Mouse (Mus musculus) heart, postnatal 0 days (tissue): ENCODE results near the gene Gm20696. TPM values are rescaled to one million over a fixed set of nuclear protein-coding genes. Genes with fewer than 3 reads are reported as not detected.

Experiments used
- ATAC-seq: fragments of 200-750 bp; cut with Nextera tagmentation; 2 replicates; pipeline ENCODE4 v1.8.0; 2017; ENCODE audit warnings: low read depth, moderate number of reproducible peaks, moderate library complexity; ENCODE audit not compliant: insufficient read depth
- DNase-seq: peaks from one replicate; pipeline ENCODE4 v3.0.0-alpha.2; 2016; ENCODE audit warnings: low spot score
- H3K27ac ChIP-seq: fragments of 300-500 bp; sonication (generic); 2 replicates; pipeline ENCODE4 v1.5.1; 2014; ENCODE audit warnings: low read depth, mild to moderate bottlenecking
- H3K27me3 ChIP-seq: fragments of 300-500 bp; sonication (generic); 2 replicates; pipeline ENCODE4 v1.6.1; 2014; ENCODE audit warnings: low read length, mixed read lengths; ENCODE audit not compliant: control insufficient read depth, insufficient read depth
- H3K36me3 ChIP-seq: fragments of 300-500 bp; sonication (generic); replicated peaks from 2 replicates; pipeline ENCODE4 v1.6.1; 2014; ENCODE audit warnings: low read length, mixed read lengths; ENCODE audit not compliant: control insufficient read depth, insufficient read depth
- H3K4me1 ChIP-seq: fragments of 300-500 bp; sonication (generic); 2 replicates; pipeline ENCODE4 v1.6.1; 2014; ENCODE audit warnings: antibody characterized with exemption; ENCODE audit not compliant: control insufficient read depth, insufficient read depth
- H3K4me2 ChIP-seq: fragments of 300-500 bp; sonication (generic); 2 replicates; pipeline ENCODE4 v1.6.1; 2014; ENCODE audit warnings: low read depth, mild to moderate bottlenecking, low read length, moderate library complexity
- H3K4me3 ChIP-seq: fragments of 300-500 bp; sonication (generic); 2 replicates; pipeline ENCODE4 v1.5.1; 2014; ENCODE audit warnings: low read depth, low read length
- H3K9ac ChIP-seq: fragments of 300-500 bp; sonication (generic); replicated peaks from 2 replicates; pipeline ENCODE4 v1.6.1; 2014; ENCODE audit warnings: low read depth, low read length, mixed read lengths
- H3K9me3 ChIP-seq: fragments of 300-500 bp; sonication (generic); replicated peaks from 2 replicates; pipeline ENCODE4 v1.6.1; 2016; ENCODE audit warnings: low read length; ENCODE audit not compliant: control insufficient read depth
- CTCF ChIP-seq: IDR thresholded peaks from 2 replicates; pipeline ENCODE4 v1.5.1; 2016; ENCODE audit warnings: antibody characterized with exemption, control low read depth, low read depth
- EP300 ChIP-seq: IDR thresholded peaks from 2 replicates; pipeline ENCODE4 v1.6.1; 2016; ENCODE audit warnings: antibody characterized with exemption, low read depth
- WGBS: fragments of 180-500 bp; shearing (Covaris S2); extraction: QIAGEN DNeasy Blood & Tissue Kit; methylation state at CpG from one replicate; pipeline ENCODE4 v1.1.7; 2014; 5-methylcytosine and 5-hydroxymethylcytosine counted together
- polyA plus RNA-seq: library from polyadenylated mRNA; unstranded; fragments of >200 nt; fragmentation: Nextera tagmentation; extraction: Ambion mirVana; gene quantifications from 2 replicates; pipeline ENCODE4 v1.2.1, GENCODE M21; 2015
- total RNA-seq: library from RNA; depleted of rRNA; stranded (reverse); fragments of >200 nt; gene quantifications from 2 replicates; pipeline ENCODE4 v1.2.3, GENCODE M21; 2014; ENCODE audit warnings: low replicate concordance

Gene Gm20696
- total and polyA plus RNA-seq, 2 experiments from 2014 or later = 0.95 to 2.0 TPM

- Histone ChIP-seq H3K4me3 (no peak overlapping the region), H3K4me1 (no peaks in the 10 kb centered on the region; the same call in 1 of the 2 replicates), H3K4me2 (no peak overlapping the region), H3K27ac (no peak overlapping the region), H3K27me3 (no peaks in the 10 kb centered on the region), H3K9ac (no peak overlapping the region), H3K36me3 (no peaks in the 10 kb centered on the region; the same call in 1 of the 2 replicates), H3K9me3 (peaks cover 6% of the 10 kb centered on the region; the same call in 1 of the 2 replicates)
- 87% methylated on average over 6 of the region's 6 CpGs for WGBS
- ATAC-seq (no peak), DNase-seq (no peak)
- TF ChIP-seq EP300 (no peak), CTCF (no peak)
Measured at GRCm38 (mm10) chr6:99527457-99528105, 139.0 kb downstream of the Gm20696 start.

- peak; percentile 20 for DNase-seq
- Histone ChIP-seq H3K4me2 (no peak overlapping the region), H3K9ac (no peak overlapping the region), H3K36me3 (no peaks in the 10 kb centered on the region; the same call in 1 of the 2 replicates), H3K4me1 (no peaks in the 10 kb centered on the region), H3K9me3 (peaks cover 6% of the 10 kb centered on the region; the same call in 1 of the 2 replicates), H3K27ac (no peak overlapping the region), H3K4me3 (no peak overlapping the region), H3K27me3 (no peaks in the 10 kb centered on the region)
- ATAC-seq = no peak
- WGBS = 55% methylated on average over 8 of the region's 8 CpGs
- no peak for TF ChIP-seq EP300
- peak; percentile 45 for TF ChIP-seq CTCF
Measured at GRCm38 (mm10) chr6:99525351-99525750, 141.2 kb downstream of the Gm20696 start.

GRCm38 (mm10) chr6:99523679-99524370, 142.8 kb downstream of the Gm20696 start:
- Histone ChIP-seq H3K36me3 (no peaks in the 10 kb centered on the region; the same call in 1 of the 2 replicates), H3K27me3 (no peaks in the 10 kb centered on the region), H3K4me3 (peak overlapping the region; percentile 72), H3K9me3 (peaks cover 6% of the 10 kb centered on the region; the same call in 1 of the 2 replicates), H3K27ac (peak overlapping the region; percentile 99), H3K9ac (peak overlapping the region; percentile 85), H3K4me1 (no peaks in the 10 kb centered on the region), H3K4me2 (peak overlapping the region; percentile 93)
- ATAC-seq = no peak
- DNase-seq = no peak
- TF ChIP-seq CTCF = no peak
- TF ChIP-seq EP300 = no peak
- 24% methylated on average over 10 of the region's 10 CpGs for WGBS

GRCm38 (mm10) chr6:99523109-99523632, 143.4 kb downstream of the Gm20696 start:
- Histone ChIP-seq H3K27ac (peak overlapping the region; percentile 99), H3K27me3 (no peaks in the 10 kb centered on the region), H3K4me2 (peak overlapping the region; percentile 93), H3K4me3 (peak overlapping the region; percentile 72), H3K9me3 (peaks cover 6% of the 10 kb centered on the region; the same call in 1 of the 2 replicates), H3K4me1 (no peaks in the 10 kb centered on the region), H3K36me3 (no peaks in the 10 kb centered on the region; the same call in 1 of the 2 replicates), H3K9ac (peak overlapping the region; percentile 85)
- peak; percentile 61 for ATAC-seq
- TF ChIP-seq EP300 = no peak
- no peak for TF ChIP-seq CTCF
- 0% methylated on average over 21 of the region's 22 CpGs for WGBS
- DNase-seq = peak; percentile 87

- no peaks in the 10 kb centered on the region for H3K27me3 ChIP-seq
- H3K27ac ChIP-seq = peak within 1 kb of the TSS; percentile 99
- DNase-seq (peak; percentile 74), ATAC-seq (peak; percentile 52)
- peak within 1 kb of the TSS; percentile 85 for H3K9ac ChIP-seq
- peaks cover 4% of the 10 kb centered on the region; the same call in 1 of the 2 replicates for H3K9me3 ChIP-seq
- TF ChIP-seq EP300 (peak; percentile 6; the same call in 1 of the 2 replicates), CTCF (no peak)
- H3K4me3 ChIP-seq = peak within 1 kb of the TSS; percentile 72
- under 1% methylated on average over 72 of the region's 72 CpGs for WGBS
- H3K4me1 ChIP-seq = no peaks in the 10 kb centered on the region
- no peaks in the 10 kb centered on the region; the same call in 1 of the 2 replicates for H3K36me3 ChIP-seq
- H3K4me2 ChIP-seq = peak within 1 kb of the TSS; percentile 93
Measured at GRCm38 (mm10) chr6:99522359-99523108, 144.1 kb downstream of the Gm20696 start, which contains the start of gene Foxp1. TSS of gene Foxp1 (minus strand) at chr6:99522721.
